Mouse (Mus musculus): ENCODE results near the gene Dram1. TPM values are rescaled to one million over a fixed set of nuclear protein-coding genes. Genes with fewer than 3 reads are reported as not detected.

Dram1 gene
- polyA plus RNA-seq, 1 experiment from 2014 or later = 0.64 TPM

DNA sequence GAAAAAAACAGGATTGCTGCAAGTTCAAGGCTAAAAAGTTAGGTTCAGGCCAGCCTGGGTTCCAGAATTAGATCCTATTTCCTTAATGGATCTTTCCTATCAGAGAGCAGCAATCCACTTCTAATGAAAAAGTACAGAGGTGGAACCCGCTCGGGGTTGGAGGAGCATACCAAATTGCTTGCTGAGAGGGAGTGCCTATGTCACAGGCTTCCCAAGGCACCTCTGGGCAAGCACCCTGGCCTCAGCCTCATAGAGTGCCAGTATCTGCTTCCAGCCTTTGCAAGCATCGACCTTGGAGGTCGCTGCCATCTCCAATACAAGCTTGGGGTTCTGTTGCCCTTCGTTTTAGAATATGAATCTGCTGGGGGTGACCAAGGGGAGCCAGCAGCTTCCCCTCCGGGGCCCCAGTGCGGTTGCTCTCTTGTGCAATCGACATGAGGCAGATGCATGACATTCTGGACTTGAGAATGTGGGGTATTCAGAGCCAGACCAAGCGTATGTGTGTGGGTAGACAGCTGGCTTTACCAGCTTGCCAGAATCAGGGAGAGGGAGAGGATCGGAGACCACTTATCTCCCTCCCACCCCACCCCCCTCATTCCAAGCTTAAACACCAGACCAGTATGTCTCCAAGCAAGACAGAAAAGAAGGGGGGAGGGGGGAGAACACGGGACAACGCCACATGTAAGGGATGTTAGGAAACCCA is 58.0 kb downstream of the Dram1 start:
- H3K4me3 ChIP-seq (ENCODE audit: low read length) = no peak overlapping the region
- H3K9ac ChIP-seq (ENCODE audit: low read depth, low read length) = no peak overlapping the region
- no peak overlapping the region for H3K4me2 ChIP-seq (ENCODE audit: low read length)
- WGBS = 68% methylated on average over 12 of the region's 12 CpGs
- no peaks in the 10 kb centered on the region for H3K27me3 ChIP-seq (replicated peaks; ENCODE audit: control insufficient read depth, insufficient read depth, low read length)
- no peaks in the 10 kb centered on the region for H3K4me1 ChIP-seq (ENCODE audit: control insufficient read depth, insufficient read depth, low read depth, low read length)
- H3K9me3 ChIP-seq (ENCODE audit: control insufficient read depth, low read length) = no peaks in the 10 kb centered on the region
- no peak overlapping the region for H3K27ac ChIP-seq (ENCODE audit: low read depth, low read length)
- no peaks in the 10 kb centered on the region for H3K36me3 ChIP-seq (ENCODE audit: control insufficient read depth, insufficient read depth, low read length)
- no peak for ATAC-seq

DNA sequence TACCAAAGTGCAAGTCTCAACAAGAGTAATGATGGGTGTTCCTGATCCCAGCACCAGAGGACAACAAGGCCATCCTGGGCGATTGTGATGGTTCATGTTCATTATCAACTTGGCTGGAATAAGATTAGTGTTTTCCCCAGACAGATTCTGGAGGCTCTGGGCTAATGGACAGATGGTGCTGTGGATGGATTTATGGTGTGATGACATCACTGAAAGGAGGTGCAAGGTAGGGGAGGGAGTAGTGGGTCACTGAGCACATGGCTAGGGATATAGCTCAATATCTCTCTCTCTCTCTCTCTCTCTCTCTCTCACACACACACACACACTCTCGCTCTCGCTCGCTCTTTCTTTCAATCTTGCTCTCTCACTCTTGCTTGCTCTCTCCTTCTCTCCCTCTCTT is 60.7 kb downstream of the Dram1 start:
- ATAC-seq = no peak
- no peaks in the 10 kb centered on the region for H3K9me3 ChIP-seq (ENCODE audit: control insufficient read depth, low read length)
- no peaks in the 10 kb centered on the region for H3K27me3 ChIP-seq (replicated peaks; ENCODE audit: control insufficient read depth, insufficient read depth, low read length)
- H3K9ac ChIP-seq (ENCODE audit: low read depth, low read length) = no peak overlapping the region
- whole genome bisulfite sequencing = 86% methylated on average over 4 of the region's 4 CpGs
- no peaks in the 10 kb centered on the region for H3K4me1 ChIP-seq (ENCODE audit: control insufficient read depth, insufficient read depth, low read depth, low read length)
- no peak overlapping the region for H3K4me3 ChIP-seq (ENCODE audit: low read length)
- no peak overlapping the region for H3K27ac ChIP-seq (ENCODE audit: low read depth, low read length)
- no peak overlapping the region for H3K4me2 ChIP-seq (ENCODE audit: low read length)
- no peaks in the 10 kb centered on the region for H3K36me3 ChIP-seq (ENCODE audit: control insufficient read depth, insufficient read depth, low read length)

DNA sequence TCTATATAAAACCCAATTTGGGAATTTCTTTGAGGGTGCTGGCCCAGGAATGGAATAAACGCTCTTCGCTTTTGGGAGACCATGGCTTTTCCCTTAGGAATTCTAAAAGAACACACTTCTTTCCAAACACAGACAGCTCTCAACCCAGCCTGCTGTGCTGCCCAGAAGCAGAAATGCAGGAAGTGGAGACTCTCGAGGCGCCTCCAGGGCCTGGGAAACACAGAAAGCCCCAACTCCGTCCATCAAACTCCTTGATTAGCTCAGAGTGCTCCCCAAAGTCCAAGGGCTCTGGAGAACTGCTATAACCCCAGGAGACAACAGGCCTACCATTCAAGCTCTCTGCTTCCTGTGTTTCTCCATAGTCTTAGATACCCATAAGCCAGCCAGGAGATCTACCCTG is 61.7 kb downstream of the Dram1 start:
- H3K36me3 ChIP-seq (ENCODE audit: control insufficient read depth, insufficient read depth, low read length) = no peaks in the 10 kb centered on the region
- H3K9ac ChIP-seq (ENCODE audit: low read depth, low read length) = no peak overlapping the region
- no peak overlapping the region for H3K27ac ChIP-seq (ENCODE audit: low read depth, low read length)
- H3K4me2 ChIP-seq (ENCODE audit: low read length) = no peak overlapping the region
- no peaks in the 10 kb centered on the region for H3K27me3 ChIP-seq (replicated peaks; ENCODE audit: control insufficient read depth, insufficient read depth, low read length)
- no peak for ATAC-seq
- 88% methylated on average over 5 of the region's 5 CpGs for WGBS
- H3K4me1 ChIP-seq (ENCODE audit: control insufficient read depth, insufficient read depth, low read depth, low read length) = no peaks in the 10 kb centered on the region
- no peaks in the 10 kb centered on the region for H3K9me3 ChIP-seq (ENCODE audit: control insufficient read depth, low read length)
- no peak overlapping the region for H3K4me3 ChIP-seq (ENCODE audit: low read length)

DNA sequence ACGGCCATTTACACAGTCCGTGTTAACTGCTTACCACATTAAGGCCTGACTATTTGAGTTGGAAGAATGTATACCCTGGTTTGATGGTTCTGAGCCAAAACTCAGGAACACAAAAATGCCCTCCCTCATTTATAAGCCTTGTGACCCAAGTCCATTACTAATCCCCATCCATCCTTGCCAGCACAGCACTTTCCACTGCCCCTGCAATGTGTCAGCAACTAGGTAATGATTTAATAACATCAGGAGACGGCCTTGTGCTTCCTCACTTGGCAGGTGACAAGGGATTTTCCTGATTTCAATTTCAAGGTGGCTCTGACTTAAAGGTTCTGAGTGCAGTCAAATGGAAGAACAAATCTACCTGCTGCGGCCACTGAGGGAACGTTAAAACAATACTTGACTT is 64.0 kb downstream of the Dram1 start:
- Histone ChIP-seq H3K4me3 (ENCODE audit: low read length) (no peak overlapping the region), H3K27ac (ENCODE audit: low read depth, low read length) (no peak overlapping the region), H3K4me1 (ENCODE audit: control insufficient read depth, insufficient read depth, low read depth, low read length) (no peaks in the 10 kb centered on the region), H3K27me3 (replicated peaks; ENCODE audit: control insufficient read depth, insufficient read depth, low read length) (no peaks in the 10 kb centered on the region), H3K9ac (ENCODE audit: low read depth, low read length) (no peak overlapping the region), H3K9me3 (ENCODE audit: control insufficient read depth, low read length) (no peaks in the 10 kb centered on the region), H3K36me3 (ENCODE audit: control insufficient read depth, insufficient read depth, low read length) (no peaks in the 10 kb centered on the region), H3K4me2 (ENCODE audit: low read length) (no peak overlapping the region)
- no peak for ATAC-seq
- 89% methylated on average over 5 of the region's 5 CpGs for WGBS

DNA sequence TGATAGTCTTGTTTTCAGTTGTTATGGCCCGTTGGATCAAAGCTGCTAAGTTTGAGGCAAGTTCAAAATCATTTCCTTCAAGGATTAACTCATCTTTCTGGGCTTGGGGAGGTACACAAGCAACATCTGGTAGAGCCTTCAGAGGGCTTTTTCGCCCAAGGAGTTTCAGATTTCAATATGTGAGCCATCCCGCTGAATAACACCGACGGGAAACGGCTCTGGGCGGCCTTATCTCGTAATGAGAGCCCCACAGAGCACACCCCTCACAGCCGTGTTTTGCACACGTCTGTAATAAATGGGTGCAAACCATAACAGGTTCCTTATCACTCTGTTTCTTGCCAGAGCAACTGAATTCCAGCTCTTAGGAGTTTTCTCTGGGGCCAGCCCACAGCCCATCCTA is 69.0 kb downstream of the Dram1 start:
- Histone ChIP-seq H3K36me3 (ENCODE audit: control insufficient read depth, insufficient read depth, low read length) (no peaks in the 10 kb centered on the region), H3K4me3 (ENCODE audit: low read length) (no peak overlapping the region), H3K27me3 (replicated peaks; ENCODE audit: control insufficient read depth, insufficient read depth, low read length) (no peaks in the 10 kb centered on the region), H3K9me3 (ENCODE audit: control insufficient read depth, low read length) (no peaks in the 10 kb centered on the region), H3K4me2 (ENCODE audit: low read length) (no peak overlapping the region), H3K9ac (ENCODE audit: low read depth, low read length) (no peak overlapping the region), H3K4me1 (ENCODE audit: control insufficient read depth, insufficient read depth, low read depth, low read length) (no peaks in the 10 kb centered on the region), H3K27ac (ENCODE audit: low read depth, low read length) (no peak overlapping the region)
- no peak for ATAC-seq
- WGBS = 89% methylated on average over 10 of the region's 10 CpGs

DNA sequence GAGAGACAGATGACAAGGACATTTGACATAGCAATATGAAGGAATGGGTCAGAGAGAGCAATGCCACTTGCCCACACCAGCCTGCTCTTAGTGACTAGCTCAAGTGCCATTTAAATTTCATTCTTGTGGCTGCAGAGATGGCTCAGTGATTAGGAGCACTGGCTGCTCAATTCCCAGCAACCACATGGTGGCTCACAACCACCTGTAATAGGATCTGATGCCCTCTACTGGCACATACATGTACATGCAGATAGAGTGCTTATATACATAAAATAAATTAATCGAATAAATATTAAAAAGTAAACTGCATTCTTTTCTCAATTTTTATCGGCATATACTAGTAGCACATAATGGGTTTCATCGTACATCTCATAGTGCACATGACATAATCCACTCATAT is 72.6 kb downstream of the Dram1 start:
- 98% methylated on average over 3 of the region's 3 CpGs for WGBS

DNA sequence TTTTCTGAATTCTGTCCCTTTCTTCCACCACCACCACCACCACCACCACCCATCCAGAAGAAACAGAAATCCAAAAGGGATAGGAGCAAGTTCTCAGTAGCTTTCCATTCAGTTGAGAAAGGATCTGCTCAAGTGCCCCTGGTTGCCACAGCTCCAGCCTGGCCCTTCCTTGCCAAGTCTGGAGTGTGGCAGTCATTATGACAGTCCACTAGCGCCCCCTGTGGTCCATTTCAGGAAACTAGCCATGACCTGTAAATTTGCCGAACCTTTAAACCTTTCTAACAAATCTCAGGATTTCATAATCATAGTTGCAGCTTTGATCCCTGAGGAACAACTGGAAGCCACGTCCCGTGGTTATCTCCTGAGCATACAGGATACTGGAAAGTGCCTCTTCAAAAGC is 74.6 kb downstream of the Dram1 start:
- 9% methylated on average over 4 of the region's 4 CpGs for WGBS
- H3K27me3 ChIP-seq (replicated peaks; ENCODE audit: control insufficient read depth, insufficient read depth, low read length) = no peaks in the 10 kb centered on the region
- no peak overlapping the region for H3K4me3 ChIP-seq (ENCODE audit: low read length)
- 0 out of 2 replicates have a peak, but pooled peaks cover 4% of the 10 kb centered on the region for H3K9me3 ChIP-seq (ENCODE audit: control insufficient read depth, low read length)
- ATAC-seq = peak; percentile 50; the same call in 1 of the 2 replicates
- H3K4me1 ChIP-seq (ENCODE audit: control insufficient read depth, insufficient read depth, low read depth, low read length) = no peaks in the 10 kb centered on the region
- H3K27ac ChIP-seq (ENCODE audit: low read depth, low read length) = no peak overlapping the region
- no peak overlapping the region for H3K9ac ChIP-seq (ENCODE audit: low read depth, low read length)
- no peaks in the 10 kb centered on the region for H3K36me3 ChIP-seq (ENCODE audit: control insufficient read depth, insufficient read depth, low read length)
- H3K4me2 ChIP-seq (ENCODE audit: low read length) = no peak overlapping the region

More for the DNA sequence above, 72.6 kb downstream of the Dram1 start:
- Histone ChIP-seq H3K27me3 (replicated peaks; ENCODE audit: control insufficient read depth, insufficient read depth, low read length) (no peaks in the 10 kb centered on the region), H3K9ac (ENCODE audit: low read depth, low read length) (no peak overlapping the region), H3K27ac (ENCODE audit: low read depth, low read length) (no peak overlapping the region), H3K4me3 (ENCODE audit: low read length) (no peak overlapping the region), H3K36me3 (ENCODE audit: control insufficient read depth, insufficient read depth, low read length) (no peaks in the 10 kb centered on the region), H3K4me2 (ENCODE audit: low read length) (no peak overlapping the region), H3K9me3 (ENCODE audit: control insufficient read depth, low read length) (no peaks in the 10 kb centered on the region), H3K4me1 (ENCODE audit: control insufficient read depth, insufficient read depth, low read depth, low read length) (no peaks in the 10 kb centered on the region)
- no peak for ATAC-seq

DNA sequence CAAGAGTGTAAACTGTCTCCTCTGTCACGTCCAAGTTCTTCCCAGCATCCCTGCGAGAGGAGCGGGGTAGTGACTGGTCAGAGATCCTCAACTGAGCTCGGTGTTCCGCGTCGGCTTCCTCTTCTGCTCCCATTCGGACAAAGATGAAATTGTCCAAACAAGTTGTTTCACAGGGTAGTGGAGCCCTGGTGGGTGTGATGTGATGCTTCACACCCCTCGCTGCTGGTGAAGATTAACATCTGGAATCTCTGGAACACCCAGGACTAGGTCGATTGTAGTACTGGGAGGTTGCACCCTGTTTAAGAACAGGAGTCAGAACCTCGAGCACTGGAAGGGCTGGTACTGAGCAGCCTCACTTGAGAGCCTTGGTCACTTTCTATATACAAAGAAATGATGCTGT is 75.8 kb downstream of the Dram1 start:
- Histone ChIP-seq H3K4me1 (ENCODE audit: control insufficient read depth, insufficient read depth, low read depth, low read length) (no peaks in the 10 kb centered on the region), H3K9me3 (ENCODE audit: control insufficient read depth, low read length) (0 out of 2 replicates have a peak, but pooled peaks cover 4% of the 10 kb centered on the region), H3K36me3 (ENCODE audit: control insufficient read depth, insufficient read depth, low read length) (no peaks in the 10 kb centered on the region), H3K4me2 (ENCODE audit: low read length) (no peak overlapping the region), H3K27ac (ENCODE audit: low read depth, low read length) (no peak overlapping the region), H3K27me3 (replicated peaks; ENCODE audit: control insufficient read depth, insufficient read depth, low read length) (no peaks in the 10 kb centered on the region), H3K9ac (ENCODE audit: low read depth, low read length) (no peak overlapping the region), H3K4me3 (ENCODE audit: low read length) (no peak overlapping the region)
- 82% methylated on average over 11 of the region's 11 CpGs for WGBS
- ATAC-seq = no peak

DNA sequence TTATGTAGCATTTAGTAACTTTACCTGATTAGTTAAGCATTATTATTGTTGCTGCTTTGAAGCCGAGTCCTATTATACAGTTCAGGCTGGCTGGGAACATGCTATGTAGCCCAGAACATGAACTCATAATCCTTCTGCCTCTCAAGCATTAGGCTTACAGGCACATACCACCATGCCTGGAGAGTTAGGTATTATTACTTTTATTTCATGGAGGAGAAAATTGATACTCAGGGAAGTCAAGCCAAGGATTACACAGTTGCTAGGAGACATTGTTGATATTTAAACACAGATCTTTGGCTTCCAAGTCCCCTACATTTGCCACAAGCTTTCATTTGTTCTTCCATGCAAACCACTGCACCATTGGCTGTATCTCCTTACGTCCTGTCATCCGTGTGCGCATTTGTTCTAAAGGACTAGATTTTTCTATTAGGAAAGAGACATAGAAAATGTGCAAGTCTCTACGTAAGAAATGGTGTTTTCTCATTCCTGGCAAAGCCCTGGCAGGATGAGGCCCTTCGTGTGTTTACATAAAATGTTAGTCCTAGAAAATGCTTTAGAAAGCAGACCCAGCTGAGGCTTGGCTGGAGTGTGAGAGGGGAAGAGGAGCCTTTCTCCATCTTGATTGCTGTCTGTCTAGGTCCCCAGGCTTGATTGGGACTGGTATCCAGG is 76.9 kb downstream of the Dram1 start:
- 0 out of 2 replicates have a peak, but pooled peaks cover 4% of the 10 kb centered on the region for H3K9me3 ChIP-seq (ENCODE audit: control insufficient read depth, low read length)
- H3K4me1 ChIP-seq (ENCODE audit: control insufficient read depth, insufficient read depth, low read depth, low read length) = no peaks in the 10 kb centered on the region
- H3K4me3 ChIP-seq (ENCODE audit: low read length) = no peak overlapping the region
- H3K9ac ChIP-seq (ENCODE audit: low read depth, low read length) = no peak overlapping the region
- no peaks in the 10 kb centered on the region for H3K27me3 ChIP-seq (replicated peaks; ENCODE audit: control insufficient read depth, insufficient read depth, low read length)
- WGBS = 80% methylated on average over 6 of the region's 6 CpGs
- H3K36me3 ChIP-seq (ENCODE audit: control insufficient read depth, insufficient read depth, low read length) = no peaks in the 10 kb centered on the region
- no peak overlapping the region for H3K27ac ChIP-seq (ENCODE audit: low read depth, low read length)
- H3K4me2 ChIP-seq (ENCODE audit: low read length) = no peak overlapping the region
- no peak for ATAC-seq

Measured in hindbrain, embryonic 16.5 days (tissue).